Mouse (Mus musculus): ENCODE results near the gene Nsun7. TPM values are rescaled to one million over a fixed set of nuclear protein-coding genes. Genes with fewer than 3 reads are reported as not detected.
A peak's percentile ranks its signal among the peaks of the same experiment; 100 is the strongest.
"Not testable (repeated sequence)": the region's sequence is repeated elsewhere in the genome, so short reads cannot be mapped to it uniquely, and the experiment has no call there.

The Nsun7 gene
- total RNA-seq (2021), result under 1 TPM in 1 of 2 experiments, not detected in 1; 0.08 TPM

- intact Hi-C loops (cut with DNase I), result loop anchor here (2.0 to 10.0 kb wide), 3 partner anchors 109 to 405 kb away; no protein-coding TSS in a partner anchor
- peak; percentile 72 to 77 for DNase-seq
Measured at GRCm38 (mm10) chr5:66259756-66260448, at the start of gene Nsun7. Gene Nsun7 (plus strand): TSS chr5:66259897.

GRCm38 (mm10) chr5:66214395-66214935 lies 45.2 kb upstream of the Nsun7 start:
- intact Hi-C loops (cut with DNase I), result no loop called here
- no peak for DNase-seq

- intact Hi-C loops (cut with DNase I), result no loop called here
- DNase-seq, result no peak
Measured at GRCm38 (mm10) chr5:66215569-66216277, 44.0 kb upstream of the Nsun7 start.

- intact Hi-C loops (cut with DNase I), result no loop called here
- no peak for DNase-seq
Measured at GRCm38 (mm10) chr5:66219692-66220091, 40.0 kb upstream of the Nsun7 start.

- DNase-seq, result no peak
Measured at GRCm38 (mm10) chr5:66220620-66221019, 39.1 kb upstream of the Nsun7 start.

GRCm38 (mm10) chr5:66222916-66223315 lies 36.8 kb upstream of the Nsun7 start:
- no peak for DNase-seq
- intact Hi-C loops (cut with DNase I), result no loop called here

More at GRCm38 (mm10) chr5:66220620-66221019, 39.1 kb upstream of the Nsun7 start:
- intact Hi-C loops (cut with DNase I), result no loop called here

- intact Hi-C loops (cut with DNase I), result no loop called here
- no peak for DNase-seq
Measured at GRCm38 (mm10) chr5:66226526-66226925, 33.2 kb upstream of the Nsun7 start.

GRCm38 (mm10) chr5:66231660-66232269 lies 27.9 kb upstream of the Nsun7 start:
- no peak for DNase-seq
- intact Hi-C loops (cut with DNase I), result no loop called here

GRCm38 (mm10) chr5:66232456-66232855 lies 27.2 kb upstream of the Nsun7 start:
- DNase-seq, result no peak
- intact Hi-C loops (cut with DNase I), result no loop called here

- intact Hi-C loops (cut with DNase I), result no loop called here
- DNase-seq, result no peak
Measured at GRCm38 (mm10) chr5:66241894-66242293, 17.8 kb upstream of the Nsun7 start.

- intact Hi-C loops (cut with DNase I), result no loop called here
- no peak for DNase-seq
Measured at GRCm38 (mm10) chr5:66243467-66243866, 16.2 kb upstream of the Nsun7 start.

- intact Hi-C loops (cut with DNase I), result no loop called here
- no peak for DNase-seq
Measured at GRCm38 (mm10) chr5:66244043-66244660, 15.5 kb upstream of the Nsun7 start.

GRCm38 (mm10) chr5:66245958-66246497 lies 13.7 kb upstream of the Nsun7 start:
- intact Hi-C loops (cut with DNase I), result no loop called here
- DNase-seq, result no peak

- no peak for DNase-seq
- intact Hi-C loops (cut with DNase I), result no loop called here
Measured at GRCm38 (mm10) chr5:66253219-66253618, 6.5 kb upstream of the Nsun7 start.

- no peak for DNase-seq
- intact Hi-C loops (cut with DNase I), result no loop called here
Measured at GRCm38 (mm10) chr5:66255044-66255443, 4.7 kb upstream of the Nsun7 start.

GRCm38 (mm10) chr5:66259000-66259399 lies 697 bp upstream of the Nsun7 start:
- no peak for DNase-seq
- intact Hi-C loops (cut with DNase I), result no loop called here

- intact Hi-C loops (cut with DNase I); DNase-seq: not testable (repeated sequence)
Measured at GRCm38 (mm10) chr5:66259431-66259755, 304 bp upstream of the Nsun7 start.

GRCm38 (mm10) chr5:66262475-66262874 lies 2.8 kb downstream of the Nsun7 start:
- intact Hi-C loops (cut with DNase I), result loop anchor here (10.0 kb wide), 2 partner anchors 362 to 402 kb away; no protein-coding TSS in a partner anchor
- no peak for DNase-seq

- DNase-seq, result peak; percentile 22 to 59
Measured at GRCm38 (mm10) chr5:66263398-66263797, 3.7 kb downstream of the Nsun7 start.

GRCm38 (mm10) chr5:66269616-66270015 lies 9.9 kb downstream of the Nsun7 start:
- DNase-seq, result peak; percentile 14 to 16
- intact Hi-C loops (cut with DNase I), result loop anchor here (10.0 kb wide), 2 partner anchors 355 to 395 kb away; no protein-coding TSS in a partner anchor

More at GRCm38 (mm10) chr5:66263398-66263797, 3.7 kb downstream of the Nsun7 start:
- intact Hi-C loops (cut with DNase I), result loop anchor here (10.0 kb wide), 2 partner anchors 361 to 401 kb away; no protein-coding TSS in a partner anchor

Data from heart, postnatal 36 days (tissue).